Comparison of ENCODE assay signal across 20 mouse cellular contexts in the genomic region with DNA sequence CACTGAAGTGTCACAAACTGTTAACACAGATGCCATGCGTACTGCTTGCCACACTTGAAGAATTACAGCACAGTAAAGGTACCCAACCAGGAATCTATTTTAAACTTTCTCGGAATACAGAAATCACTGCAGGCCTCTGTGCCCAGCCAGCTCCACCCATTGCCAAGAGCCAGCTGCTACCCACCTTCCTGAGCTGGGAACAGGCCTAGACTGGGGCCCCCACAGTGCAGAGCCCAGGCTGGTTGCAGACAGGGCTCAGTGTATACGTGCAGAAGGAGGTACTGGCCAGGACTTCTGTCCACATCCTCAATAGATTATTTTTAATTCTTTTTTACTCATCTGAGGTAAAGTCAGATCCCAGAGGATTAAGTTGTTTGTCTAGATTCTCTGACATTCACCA. TPM values are rescaled to one million over a fixed set of nuclear protein-coding genes. Genes with fewer than 3 reads are reported as not detected.
DNase-seq lines count a peak whose midpoint lies in the region; ATAC-seq and TF ChIP-seq lines count a peak whose summit lies in the region.
"Had no signal": no experiment of that assay in that cellular context is flagged by ENCODE, and none has a peak within 500 bp of the region (broad histone marks: within the 10 kb centered on the region; RNA-seq: fewer than 3 reads in every experiment).

No protein-coding gene starts in this region.

- H3K27ac ChIP-seq in heart, embryonic 10.5 days = no peak overlapping the region
- no peak overlapping the region for H3K27ac ChIP-seq in heart, embryonic 11.5 days (ENCODE audit: low read depth, low read length)
- no peak overlapping the region for H3K27ac ChIP-seq in hindbrain, postnatal 0 days
- no peak overlapping the region; the same call in 1 of the 2 replicates for H3K27ac ChIP-seq in hindbrain, embryonic 11.5 days (ENCODE audit: low read depth, low read length)
- H3K27ac ChIP-seq: liver, embryonic 14.5 days; midbrain, embryonic 12.5 days had no signal

- no peak for TF ChIP-seq POLR2A in brain, embryonic 14.5 days (IDR thresholded peaks at IDR 0.05; ENCODE audit: borderline replicate concordance, extremely low read depth, insufficient read depth, insufficient read length, poor library complexity, severe bottlenecking)

- no peaks in the 10 kb centered on the region for H3K9me3 ChIP-seq in heart, embryonic 10.5 days
- no peaks in the 10 kb centered on the region for H3K9me3 ChIP-seq in heart, embryonic 11.5 days (replicated peaks; ENCODE audit: control insufficient read depth, low read length)
- H3K9me3 ChIP-seq in hindbrain, postnatal 0 days (ENCODE audit: low read length) = no peaks in the 10 kb centered on the region
- H3K9me3 ChIP-seq in hindbrain, embryonic 11.5 days (ENCODE audit: control insufficient read depth, low read length) = no peaks in the 10 kb centered on the region
- H3K9me3 ChIP-seq: midbrain, embryonic 12.5 days had no signal

- no peak overlapping the region for H3K4me2 ChIP-seq in heart, embryonic 11.5 days
- no peak overlapping the region for H3K4me2 ChIP-seq in hindbrain, postnatal 0 days (ENCODE audit: low read depth, low read length)
- no peak overlapping the region for H3K4me2 ChIP-seq in hindbrain, embryonic 11.5 days (replicated peaks; ENCODE audit: low read depth, low read length)
- H3K4me2 ChIP-seq: midbrain, embryonic 12.5 days had no signal

- peaks cover 17% of the 10 kb centered on the region for H3K36me3 ChIP-seq in heart, embryonic 10.5 days
- peaks cover 5% of the 10 kb centered on the region; the same call in 1 of the 2 replicates for H3K36me3 ChIP-seq in heart, embryonic 11.5 days (ENCODE audit: control insufficient read depth, insufficient read depth, low read length)
- no peaks in the 10 kb centered on the region for H3K36me3 ChIP-seq in hindbrain, postnatal 0 days (ENCODE audit: insufficient read depth, low read length)
- no peaks in the 10 kb centered on the region for H3K36me3 ChIP-seq in hindbrain, embryonic 11.5 days (ENCODE audit: control insufficient read depth, insufficient read depth, low read length)

- no peaks in the 10 kb centered on the region for H3K27me3 ChIP-seq in heart, embryonic 10.5 days (ENCODE audit: insufficient read depth, poor library complexity, severe bottlenecking)
- no peaks in the 10 kb centered on the region for H3K27me3 ChIP-seq in heart, embryonic 11.5 days (ENCODE audit: control insufficient read depth, insufficient read depth, low read length)
- no peaks in the 10 kb centered on the region for H3K27me3 ChIP-seq in hindbrain, postnatal 0 days (ENCODE audit: insufficient read depth, low read length)
- H3K27me3 ChIP-seq in hindbrain, embryonic 11.5 days (ENCODE audit: control insufficient read depth, insufficient read depth, low read length) = no peaks in the 10 kb centered on the region
- H3K27me3 ChIP-seq: midbrain, embryonic 12.5 days; Patski had no signal

- H3K4me1 ChIP-seq in heart, embryonic 10.5 days = peaks cover 35% of the 10 kb centered on the region; the same call in 1 of the 2 replicates
- peaks cover 17% of the 10 kb centered on the region for H3K4me1 ChIP-seq in heart, embryonic 11.5 days (ENCODE audit: control insufficient read depth, insufficient read depth, low read length)
- H3K4me1 ChIP-seq in hindbrain, postnatal 0 days (ENCODE audit: insufficient read depth, low read length) = no peaks in the 10 kb centered on the region
- no peaks in the 10 kb centered on the region for H3K4me1 ChIP-seq in hindbrain, embryonic 11.5 days (replicated peaks; ENCODE audit: control insufficient read depth, insufficient read depth, low read length)
- H3K4me1 ChIP-seq: midbrain, embryonic 12.5 days had no signal

- DNase-seq in cerebellum, postnatal 14 days = peak; percentile 19 to 29
- no peak for DNase-seq in cerebellum, adult 9-10 months
- DNase-seq in heart, embryonic 10.5 days (ENCODE audit: low spot score) = peak; percentile 39
- DNase-seq in hindbrain, postnatal 0 days (ENCODE audit: low spot score) = peak; percentile 20
- DNase-seq in hindbrain, embryonic 11.5 days (ENCODE audit: low spot score) = no peak
- peak; percentile 5 for DNase-seq in brain, embryonic 14.5 days (ENCODE audit: low read depth)
- no peak for DNase-seq in adipocyte (ENCODE audit: low spot score)
- DNase-seq: adrenal gland, postnatal 10 days; cerebellum, adult 11 months; kidney, adult 2 months; kidney, postnatal 10 days; layer of hippocampus, postnatal 36 days; lung, postnatal 10 days had no signal

- no peak for TF ChIP-seq CTCF in hindbrain, postnatal 0 days (IDR thresholded peaks at IDR 0.05; ENCODE audit: low read depth)
- no peak for TF ChIP-seq CTCF in brain, embryonic 14.5 days (IDR thresholded peaks at IDR 0.05; ENCODE audit: borderline replicate concordance, extremely low read depth, insufficient read depth, insufficient read length)

- ATAC-seq in heart, embryonic 11.5 days (replicated peaks; ENCODE audit: insufficient number of reproducible peaks, low FRiP score, low TSS enrichment) = no peak
- 0 out of 2 replicates have a peak, but pooled peaks have one; percentile 68 for ATAC-seq in hindbrain, postnatal 0 days
- ATAC-seq in hindbrain, embryonic 11.5 days (ENCODE audit: low FRiP score) = no peak
- ATAC-seq: CD4-positive, CD25-positive, alpha-beta regulatory T cell, adult 4 months; forebrain, embryonic 14.5 days; inflammation-experienced regulatory T-cells, adult 6 months; Patski had no signal

- H3K4me3 ChIP-seq in heart, embryonic 10.5 days = no peak overlapping the region
- H3K4me3 ChIP-seq in heart, embryonic 11.5 days (ENCODE audit: low read depth, low read length) = no peak overlapping the region
- H3K4me3 ChIP-seq in hindbrain, postnatal 0 days (ENCODE audit: low read length) = no peak overlapping the region
- H3K4me3 ChIP-seq in hindbrain, embryonic 11.5 days (ENCODE audit: low read depth, low read length) = no peak overlapping the region
- H3K4me3 ChIP-seq: midbrain, embryonic 12.5 days had no signal

- WGBS in heart, embryonic 10.5 days = 74% methylated on average over 3 of the region's 3 CpGs
- WGBS in heart, embryonic 11.5 days (ENCODE audit: insufficient replicate concordance) = 74% methylated on average over 3 of the region's 3 CpGs
- WGBS in hindbrain, postnatal 0 days = 57% methylated on average over 3 of the region's 3 CpGs
- 87% methylated on average over 3 of the region's 3 CpGs for WGBS in hindbrain, embryonic 11.5 days

- H3K9ac ChIP-seq in heart, embryonic 11.5 days (ENCODE audit: low read depth, low read length) = no peak overlapping the region
- no peak overlapping the region for H3K9ac ChIP-seq in hindbrain, postnatal 0 days (replicated peaks; ENCODE audit: low read length)
- no peak overlapping the region for H3K9ac ChIP-seq in hindbrain, embryonic 11.5 days (ENCODE audit: low read depth, low read length)
- H3K9ac ChIP-seq: liver, embryonic 14.5 days; midbrain, embryonic 12.5 days had no signal

RNA-seq across cellular contexts. Expression of a gene that starts 39.6 kb away (rescaled TPM):
- 654 and 797 TPM in 2 replicates for polyA plus RNA-seq in heart, embryonic 10.5 days (2016; fragmentation: Nextera tagmentation; extraction: Ambion mirVana)
- polyA plus RNA-seq in heart, embryonic 11.5 days (2014; fragmentation: Nextera tagmentation; extraction: Ambion mirVana) = 263 and 402 TPM in 2 replicates
- total RNA-seq in hindbrain, postnatal 0 days (2014; rRNA removed) = 92.9 and 111 TPM in 2 replicates
- 45.6 and 48.7 TPM in 2 replicates for polyA plus RNA-seq in hindbrain, postnatal 0 days (2015; fragmentation: Nextera tagmentation; extraction: Ambion mirVana)
- 158 and 267 TPM in 2 replicates for polyA plus RNA-seq in hindbrain, embryonic 11.5 days (2014; fragmentation: Nextera tagmentation; extraction: Ambion mirVana)
- 128 and 146 TPM in 2 replicates for polyA plus RNA-seq in brain, embryonic 14.5 days (2012; rRNA removed)
- polyA plus RNA-seq: inflammation-experienced regulatory T-cells, adult 6 months had no signal

Comparison
In these comparisons a context has a peak if more than half of its experiments do, and no peak if none do; other contexts are left out.
1. DNase-seq: peak in cerebellum, postnatal 14 days (2 of 2), heart, embryonic 10.5 days (single experiment), hindbrain, postnatal 0 days (single experiment) and brain, embryonic 14.5 days (single experiment); none in cerebellum, adult 9-10 months (single experiment), hindbrain, embryonic 11.5 days (single experiment) and adipocyte (single experiment).